Mouse (Mus musculus): ENCODE data around the gene Fgf22. TPM values are rescaled to one million over a fixed set of nuclear protein-coding genes. Genes with fewer than 3 reads are reported as not detected.

The Fgf22 gene
- polyA plus RNA-seq, 1 experiment from 2014 or later = 0.38 TPM

DNA sequence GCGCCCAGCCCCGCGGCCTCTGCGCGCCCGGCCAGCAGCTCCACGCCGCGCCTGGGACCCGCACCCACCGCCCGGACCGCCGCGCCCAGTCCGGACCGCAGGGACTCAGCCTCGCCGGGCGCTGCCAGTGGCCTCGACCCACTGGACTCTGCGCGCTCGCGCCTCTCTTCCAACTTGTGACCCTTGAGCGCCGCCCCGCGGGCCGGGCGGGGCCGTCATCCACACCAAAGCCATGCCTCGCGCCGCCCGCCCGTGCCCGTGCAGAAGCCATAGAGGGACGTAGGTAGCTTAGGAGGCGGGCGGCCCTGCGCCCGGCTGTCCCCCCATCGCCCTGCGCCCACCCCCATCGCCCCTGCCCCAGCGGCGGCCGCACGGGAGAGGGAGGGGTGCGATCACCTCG lies 19.5 kb upstream of the Fgf22 start:
- Histone ChIP-seq H3K27me3 (ENCODE audit: control insufficient read depth, insufficient read depth, low read length) (peaks cover 5% of the 10 kb centered on the region; the same call in 1 of the 2 replicates), H3K9ac (replicated peaks; ENCODE audit: low read length) (no peak overlapping the region), H3K36me3 (replicated peaks; ENCODE audit: control insufficient read depth, insufficient read depth, low read depth, low read length) (peaks cover 39% of the 10 kb centered on the region), H3K4me2 (ENCODE audit: low read depth, low read length) (peak overlapping the region; percentile 13; the same call in 1 of the 2 replicates), H3K4me3 (ENCODE audit: low read depth, low read length) (no peak overlapping the region), H3K9me3 (replicated peaks; ENCODE audit: control insufficient read depth, low read length) (peaks cover 9% of the 10 kb centered on the region), H3K27ac (replicated peaks; ENCODE audit: low read depth, low read length) (no peak overlapping the region), H3K4me1 (ENCODE audit: control insufficient read depth, insufficient read depth, low read length) (no peaks in the 10 kb centered on the region)
- ATAC-seq (replicated peaks; ENCODE audit: insufficient number of reproducible peaks, low FRiP score, low TSS enrichment, low read depth) (no peak), DNase-seq (ENCODE audit: low spot score) (no peak)
- WGBS = 17% methylated on average over 26 of the region's 52 CpGs

DNA sequence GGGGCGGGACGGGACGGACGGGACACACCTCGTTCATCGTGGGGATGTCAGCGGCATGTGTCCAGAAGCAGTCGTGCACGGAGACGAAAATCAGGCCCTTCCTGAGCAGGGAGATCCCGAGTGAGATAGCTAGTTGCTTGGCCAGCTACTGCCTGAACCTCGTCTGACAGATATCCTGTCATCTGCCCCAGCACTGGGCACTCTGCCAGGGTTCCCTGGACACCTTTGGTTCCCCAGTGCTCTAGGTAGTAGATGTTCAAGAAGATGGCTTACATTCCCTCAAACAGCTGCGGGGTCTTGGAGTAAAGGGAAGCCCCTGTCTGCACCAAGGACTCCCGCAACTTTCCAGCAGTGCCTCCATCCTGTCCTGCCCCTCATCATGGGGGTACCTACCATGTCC lies 18.2 kb upstream of the Fgf22 start:
- no peak overlapping the region for H3K27ac ChIP-seq (replicated peaks; ENCODE audit: low read depth, low read length)
- peaks cover 5% of the 10 kb centered on the region; the same call in 1 of the 2 replicates for H3K27me3 ChIP-seq (ENCODE audit: control insufficient read depth, insufficient read depth, low read length)
- no peaks in the 10 kb centered on the region for H3K4me1 ChIP-seq (ENCODE audit: control insufficient read depth, insufficient read depth, low read length)
- no peak overlapping the region for H3K9ac ChIP-seq (replicated peaks; ENCODE audit: low read length)
- DNase-seq (ENCODE audit: low spot score) (no peak), ATAC-seq (replicated peaks; ENCODE audit: insufficient number of reproducible peaks, low FRiP score, low TSS enrichment, low read depth) (no peak)
- peaks cover 9% of the 10 kb centered on the region for H3K9me3 ChIP-seq (replicated peaks; ENCODE audit: control insufficient read depth, low read length)
- no peak overlapping the region for H3K4me2 ChIP-seq (ENCODE audit: low read depth, low read length)
- H3K36me3 ChIP-seq (replicated peaks; ENCODE audit: control insufficient read depth, insufficient read depth, low read depth, low read length) = peaks cover 50% of the 10 kb centered on the region
- H3K4me3 ChIP-seq (ENCODE audit: low read depth, low read length) = no peak overlapping the region
- WGBS = 94% methylated on average over 14 of the region's 14 CpGs

DNA sequence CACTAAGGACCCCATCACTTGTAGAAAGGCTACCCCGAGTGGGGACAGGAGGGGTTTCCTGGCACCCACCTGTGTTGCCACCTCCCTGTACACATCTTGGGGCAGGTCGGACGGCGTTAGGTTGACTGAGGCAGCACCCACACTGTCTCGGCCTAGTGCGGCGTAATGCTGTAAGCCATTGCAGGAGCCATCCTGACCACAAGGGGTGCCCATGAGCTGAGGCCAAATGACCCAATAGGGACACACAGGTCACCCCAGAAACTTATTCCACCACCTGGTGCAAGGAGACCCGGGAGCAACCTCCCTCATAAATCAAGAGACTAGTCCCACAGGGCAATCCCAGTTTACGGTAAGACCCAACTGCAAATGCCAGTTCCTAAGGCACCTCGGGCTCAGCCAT lies 16.6 kb upstream of the Fgf22 start:
- H3K4me1 ChIP-seq (ENCODE audit: control insufficient read depth, insufficient read depth, low read length) = no peaks in the 10 kb centered on the region

DNA sequence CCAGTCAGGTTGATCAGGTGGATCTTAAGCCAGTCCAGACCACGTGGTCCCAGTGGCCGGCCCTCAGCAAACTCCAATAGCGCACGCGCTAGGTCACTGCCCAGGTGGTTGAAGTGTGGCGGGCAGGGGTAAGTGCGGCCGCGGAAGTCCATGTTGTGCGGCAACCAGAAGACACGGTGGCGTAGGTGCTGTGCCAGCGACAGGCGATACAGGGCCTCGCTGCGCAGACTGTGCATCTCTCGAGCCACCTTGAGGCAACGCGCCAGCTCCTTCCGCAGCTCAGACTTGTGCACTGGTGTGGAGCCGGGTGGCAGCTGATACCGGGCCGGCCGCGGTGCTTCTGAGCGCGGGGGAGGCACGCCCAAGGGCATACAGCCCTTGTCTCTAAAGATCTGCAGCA lies 15.6 kb upstream of the Fgf22 start:
- H3K9me3 ChIP-seq (replicated peaks; ENCODE audit: control insufficient read depth, low read length) = peaks cover 9% of the 10 kb centered on the region
- H3K27me3 ChIP-seq (ENCODE audit: control insufficient read depth, insufficient read depth, low read length) = peaks cover 5% of the 10 kb centered on the region; the same call in 1 of the 2 replicates
- DNase-seq (ENCODE audit: low spot score) (no peak), ATAC-seq (replicated peaks; ENCODE audit: insufficient number of reproducible peaks, low FRiP score, low TSS enrichment, low read depth) (no peak)
- H3K4me3 ChIP-seq (ENCODE audit: low read depth, low read length) = no peak overlapping the region
- no peak overlapping the region for H3K4me2 ChIP-seq (ENCODE audit: low read depth, low read length)
- 97% methylated on average over 28 of the region's 28 CpGs for WGBS
- H3K36me3 ChIP-seq (replicated peaks; ENCODE audit: control insufficient read depth, insufficient read depth, low read depth, low read length) = peaks cover 55% of the 10 kb centered on the region
- H3K27ac ChIP-seq (replicated peaks; ENCODE audit: low read depth, low read length) = no peak overlapping the region
- H3K4me1 ChIP-seq (ENCODE audit: control insufficient read depth, insufficient read depth, low read length) = no peaks in the 10 kb centered on the region
- no peak overlapping the region for H3K9ac ChIP-seq (replicated peaks; ENCODE audit: low read length)

More for the DNA sequence above, 16.6 kb upstream of the Fgf22 start:
- Histone ChIP-seq H3K9me3 (replicated peaks; ENCODE audit: control insufficient read depth, low read length) (peaks cover 9% of the 10 kb centered on the region), H3K36me3 (replicated peaks; ENCODE audit: control insufficient read depth, insufficient read depth, low read depth, low read length) (peaks cover 55% of the 10 kb centered on the region), H3K9ac (replicated peaks; ENCODE audit: low read length) (no peak overlapping the region), H3K4me2 (ENCODE audit: low read depth, low read length) (no peak overlapping the region), H3K4me3 (ENCODE audit: low read depth, low read length) (no peak overlapping the region), H3K27ac (replicated peaks; ENCODE audit: low read depth, low read length) (no peak overlapping the region), H3K27me3 (ENCODE audit: control insufficient read depth, insufficient read depth, low read length) (peaks cover 5% of the 10 kb centered on the region; the same call in 1 of the 2 replicates)
- DNase-seq (ENCODE audit: low spot score) = no peak
- WGBS = 88% methylated on average over 10 of the region's 10 CpGs
- no peak for ATAC-seq (replicated peaks; ENCODE audit: insufficient number of reproducible peaks, low FRiP score, low TSS enrichment, low read depth)

DNA sequence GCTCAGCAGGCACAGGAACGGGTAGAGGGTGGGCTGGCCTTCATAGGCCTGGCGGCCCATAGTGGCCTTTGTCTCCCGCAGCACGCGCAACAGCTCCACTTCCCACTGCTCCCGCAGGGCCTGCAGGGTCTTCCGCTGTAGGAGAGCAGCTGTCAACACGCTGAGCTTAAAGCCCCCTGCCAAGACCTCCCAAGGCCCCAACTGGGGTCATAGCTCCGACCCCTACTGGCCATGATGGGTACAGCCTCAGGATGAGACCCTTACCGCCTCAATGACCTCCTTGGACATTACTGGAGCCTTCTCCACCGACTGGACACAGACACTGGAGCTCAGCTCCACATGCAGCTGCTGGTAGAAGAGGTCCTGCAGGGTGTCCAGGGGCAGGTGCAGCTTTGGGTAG lies 14.0 kb upstream of the Fgf22 start:
- Histone ChIP-seq H3K4me2 (ENCODE audit: low read depth, low read length) (no peak overlapping the region), H3K27me3 (ENCODE audit: control insufficient read depth, insufficient read depth, low read length) (no peaks in the 10 kb centered on the region; the same call in 1 of the 2 replicates), H3K4me1 (ENCODE audit: control insufficient read depth, insufficient read depth, low read length) (peaks cover 4% of the 10 kb centered on the region), H3K27ac (replicated peaks; ENCODE audit: low read depth, low read length) (no peak overlapping the region), H3K9ac (replicated peaks; ENCODE audit: low read length) (no peak overlapping the region), H3K9me3 (replicated peaks; ENCODE audit: control insufficient read depth, low read length) (peaks cover 9% of the 10 kb centered on the region), H3K36me3 (replicated peaks; ENCODE audit: control insufficient read depth, insufficient read depth, low read depth, low read length) (peaks cover 55% of the 10 kb centered on the region), H3K4me3 (ENCODE audit: low read depth, low read length) (no peak overlapping the region)
- WGBS = 69% methylated on average over 11 of the region's 11 CpGs
- DNase-seq (ENCODE audit: low spot score) = no peak
- no peak for ATAC-seq (replicated peaks; ENCODE audit: insufficient number of reproducible peaks, low FRiP score, low TSS enrichment, low read depth)

DNA sequence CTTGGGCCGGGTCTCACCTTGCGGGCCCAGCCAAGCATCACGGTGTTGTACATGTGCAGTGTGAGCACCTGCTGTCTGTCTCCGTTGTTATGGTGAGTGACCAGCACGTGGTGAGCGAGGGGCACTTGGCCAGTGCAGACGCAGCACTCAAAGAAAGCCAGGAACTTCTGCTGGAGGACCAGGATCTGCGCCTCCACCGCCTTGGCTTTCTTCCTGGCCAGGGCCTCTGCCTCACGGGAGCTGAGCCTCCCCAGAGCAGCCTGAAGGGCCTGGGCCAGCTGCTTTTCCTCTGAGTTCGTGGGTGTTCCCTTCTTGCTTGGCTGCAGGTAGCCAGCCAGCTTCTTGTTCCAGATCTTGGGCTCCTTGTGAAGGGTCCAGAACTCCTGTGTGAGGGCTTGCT lies 11.7 kb upstream of the Fgf22 start:
- ATAC-seq (replicated peaks; ENCODE audit: insufficient number of reproducible peaks, low FRiP score, low TSS enrichment, low read depth) = no peak
- no peak for DNase-seq (ENCODE audit: low spot score)
- no peaks in the 10 kb centered on the region for H3K27me3 ChIP-seq (ENCODE audit: control insufficient read depth, insufficient read depth, low read length)
- peaks cover 9% of the 10 kb centered on the region for H3K9me3 ChIP-seq (replicated peaks; ENCODE audit: control insufficient read depth, low read length)
- H3K9ac ChIP-seq (replicated peaks; ENCODE audit: low read length) = no peak overlapping the region
- H3K27ac ChIP-seq (replicated peaks; ENCODE audit: low read depth, low read length) = no peak overlapping the region
- no peak overlapping the region for H3K4me2 ChIP-seq (ENCODE audit: low read depth, low read length)
- WGBS = 91% methylated on average over 11 of the region's 11 CpGs
- peaks cover 4% of the 10 kb centered on the region for H3K4me1 ChIP-seq (ENCODE audit: control insufficient read depth, insufficient read depth, low read length)
- H3K36me3 ChIP-seq (replicated peaks; ENCODE audit: control insufficient read depth, insufficient read depth, low read depth, low read length) = peaks cover 37% of the 10 kb centered on the region
- no peak overlapping the region for H3K4me3 ChIP-seq (ENCODE audit: low read depth, low read length)

DNA sequence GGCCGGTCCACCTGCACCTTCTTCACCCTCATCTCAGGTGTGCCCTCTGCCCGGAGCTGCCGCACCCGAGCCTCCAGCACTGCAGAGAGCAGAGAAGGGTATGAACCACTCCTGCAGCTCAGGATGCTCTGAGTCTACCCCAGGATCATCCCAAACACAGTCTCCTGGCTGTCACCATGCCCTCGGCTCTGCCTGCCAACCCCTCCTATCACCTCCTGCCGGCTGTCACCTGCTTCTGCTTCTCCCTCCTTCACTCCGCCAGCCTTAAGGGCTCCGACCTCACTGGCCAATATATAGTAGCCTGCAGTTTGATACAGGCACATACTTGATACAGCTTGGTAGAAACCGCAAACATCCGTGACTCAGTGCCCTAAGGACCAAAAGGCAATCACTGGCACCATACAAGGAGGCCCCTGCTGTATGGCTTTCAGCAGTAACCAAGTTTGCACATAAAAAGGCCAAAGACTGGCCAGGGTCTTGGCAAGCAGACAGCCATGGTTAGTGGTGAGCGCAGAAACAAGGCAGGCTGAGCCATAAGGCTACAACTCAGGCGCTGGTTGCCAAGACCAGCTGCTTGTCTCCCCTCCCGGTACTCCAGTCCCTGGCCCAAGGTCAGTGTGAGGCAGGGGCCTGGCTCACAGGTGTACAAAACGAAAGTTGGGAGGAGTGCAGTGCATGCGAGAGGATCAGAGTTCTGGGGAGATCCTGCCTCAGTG lies 11.1 kb upstream of the Fgf22 start:
- Histone ChIP-seq H3K4me2 (ENCODE audit: low read depth, low read length) (no peak overlapping the region), H3K4me3 (ENCODE audit: low read depth, low read length) (no peak overlapping the region), H3K9me3 (replicated peaks; ENCODE audit: control insufficient read depth, low read length) (peaks cover 4% of the 10 kb centered on the region), H3K4me1 (ENCODE audit: control insufficient read depth, insufficient read depth, low read length) (peaks cover 4% of the 10 kb centered on the region), H3K36me3 (replicated peaks; ENCODE audit: control insufficient read depth, insufficient read depth, low read depth, low read length) (peaks cover 30% of the 10 kb centered on the region), H3K9ac (replicated peaks; ENCODE audit: low read length) (no peak overlapping the region), H3K27me3 (ENCODE audit: control insufficient read depth, insufficient read depth, low read length) (no peaks in the 10 kb centered on the region), H3K27ac (replicated peaks; ENCODE audit: low read depth, low read length) (no peak overlapping the region)
- no peak for ATAC-seq (replicated peaks; ENCODE audit: insufficient number of reproducible peaks, low FRiP score, low TSS enrichment, low read depth)
- no peak for DNase-seq (ENCODE audit: low spot score)
- WGBS = 92% methylated on average over 15 of the region's 15 CpGs

DNA sequence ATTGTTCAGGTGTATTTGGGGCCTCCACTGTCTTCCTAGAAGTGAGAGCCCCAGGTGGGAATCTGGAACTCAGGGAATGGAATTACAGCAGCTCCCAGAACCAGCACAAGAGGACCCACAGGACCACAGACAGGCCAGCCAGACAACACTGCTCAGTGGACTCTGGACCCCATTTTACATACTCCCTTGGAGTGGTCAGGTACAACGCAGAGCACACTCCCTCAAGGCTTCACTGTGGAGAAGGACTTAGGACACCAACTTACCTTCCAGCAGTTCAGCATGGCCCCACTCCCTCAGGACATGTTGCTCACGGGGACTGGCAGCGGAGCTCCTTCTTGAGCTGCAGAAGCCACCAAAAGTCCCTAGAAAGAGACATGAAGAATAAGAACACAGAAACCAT lies 9.5 kb upstream of the Fgf22 start:
- ATAC-seq (replicated peaks; ENCODE audit: insufficient number of reproducible peaks, low FRiP score, low TSS enrichment, low read depth) (no peak), DNase-seq (ENCODE audit: low spot score) (no peak)
- peak overlapping the region; percentile 59 for H3K4me3 ChIP-seq (ENCODE audit: low read depth, low read length)
- no peak overlapping the region for H3K9ac ChIP-seq (replicated peaks; ENCODE audit: low read length)
- H3K27ac ChIP-seq (replicated peaks; ENCODE audit: low read depth, low read length) = no peak overlapping the region
- peak overlapping the region; percentile 42 for H3K4me2 ChIP-seq (ENCODE audit: low read depth, low read length)
- peaks cover 4% of the 10 kb centered on the region for H3K4me1 ChIP-seq (ENCODE audit: control insufficient read depth, insufficient read depth, low read length)
- no peaks in the 10 kb centered on the region for H3K27me3 ChIP-seq (ENCODE audit: control insufficient read depth, insufficient read depth, low read length)
- WGBS = 88% methylated on average over 3 of the region's 3 CpGs
- H3K9me3 ChIP-seq (replicated peaks; ENCODE audit: control insufficient read depth, low read length) = no peaks in the 10 kb centered on the region
- peaks cover 15% of the 10 kb centered on the region for H3K36me3 ChIP-seq (replicated peaks; ENCODE audit: control insufficient read depth, insufficient read depth, low read depth, low read length)

Measured in embryonic facial prominence, embryonic 11.5 days (tissue).